Mouse (Mus musculus) limb, embryonic 15.5 days (tissue): ENCODE measurements at regions not wholly inside any gene's neighbourhood (a gene's known extent, or its start where the extent isn't known, plus 50 kb on each side); places are given as distances from the start of the nearest gene placed in this dataset.

Source experiments
- ATAC-seq: fragments of 200-750 bp; cut with Nextera tagmentation; 2 replicates; pipeline ENCODE4 v1.8.0; 2017; ENCODE audit warnings: low read depth, moderate TSS enrichment; ENCODE audit not compliant: insufficient number of reproducible peaks, low FRiP score, low TSS enrichment
- H3K27ac ChIP-seq: fragments of 300-500 bp; sonication (generic); 2 replicates; pipeline ENCODE4 v1.5.1; 2015; ENCODE audit warnings: moderate library complexity, mild to moderate bottlenecking, inconsistent platforms
- H3K27me3 ChIP-seq: fragments of 300-500 bp; sonication (generic); 2 replicates; pipeline ENCODE4 v1.6.1; 2015; ENCODE audit warnings: inconsistent platforms
- H3K36me3 ChIP-seq: fragments of 300-500 bp; sonication (generic); 2 replicates; pipeline ENCODE4 v1.6.1; 2015; ENCODE audit warnings: inconsistent platforms
- H3K4me1 ChIP-seq: fragments of 300-500 bp; sonication (generic); 2 replicates; pipeline ENCODE4 v1.6.1; 2015; ENCODE audit warnings: inconsistent platforms
- H3K4me2 ChIP-seq: fragments of 300-500 bp; sonication (generic); 2 replicates; pipeline ENCODE4 v1.6.1; 2015; ENCODE audit warnings: mild to moderate bottlenecking, inconsistent platforms
- H3K4me3 ChIP-seq: fragments of 300-500 bp; sonication (generic); 2 replicates; pipeline ENCODE4 v1.5.1; 2015; ENCODE audit warnings: mild to moderate bottlenecking, inconsistent platforms
- H3K9ac ChIP-seq: fragments of 300-500 bp; sonication (generic); 2 replicates; pipeline ENCODE4 v1.6.1; 2015; ENCODE audit warnings: inconsistent platforms
- H3K9me3 ChIP-seq: fragments of 300-500 bp; sonication (generic); 2 replicates; pipeline ENCODE4 v1.6.1; 2016; ENCODE audit warnings: inconsistent platforms
- WGBS: fragments of 180-500 bp; shearing (Covaris S2); methylation state at CpG from one replicate; pipeline ENCODE4 v1.1.7; 2015; 5-methylcytosine and 5-hydroxymethylcytosine counted together

DNA sequence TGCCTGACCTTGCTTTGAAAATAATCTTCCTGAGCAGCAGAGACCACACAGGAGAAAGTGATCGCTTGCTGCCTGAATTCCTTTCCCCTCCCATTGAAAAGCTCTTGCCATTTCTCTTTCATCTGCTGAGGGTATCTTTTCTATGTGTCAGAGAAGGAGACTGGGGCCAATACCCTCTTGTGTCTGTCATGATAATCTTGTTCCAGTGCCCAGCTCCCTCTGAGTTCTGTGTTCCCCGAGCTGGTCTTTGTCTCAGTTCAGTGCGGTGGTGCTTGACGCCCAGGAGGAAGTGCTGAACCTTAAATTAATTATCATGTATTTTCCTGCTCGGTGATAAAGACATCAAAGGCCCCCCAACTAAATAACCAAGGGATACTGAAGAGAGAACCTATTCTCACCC, 475.4 kb downstream of the Fgf9 start:
- Histone ChIP-seq H3K4me3 (no peak overlapping the region), H3K36me3 (no peaks in the 10 kb centered on the region), H3K4me2 (no peak overlapping the region), H3K27me3 (no peaks in the 10 kb centered on the region), H3K4me1 (no peaks in the 10 kb centered on the region), H3K9me3 (no peaks in the 10 kb centered on the region), H3K27ac (no peak overlapping the region), H3K9ac (no peak overlapping the region)
- ATAC-seq, result no peak
- WGBS, result 32% methylated on average over 5 of the region's 5 CpGs

DNA sequence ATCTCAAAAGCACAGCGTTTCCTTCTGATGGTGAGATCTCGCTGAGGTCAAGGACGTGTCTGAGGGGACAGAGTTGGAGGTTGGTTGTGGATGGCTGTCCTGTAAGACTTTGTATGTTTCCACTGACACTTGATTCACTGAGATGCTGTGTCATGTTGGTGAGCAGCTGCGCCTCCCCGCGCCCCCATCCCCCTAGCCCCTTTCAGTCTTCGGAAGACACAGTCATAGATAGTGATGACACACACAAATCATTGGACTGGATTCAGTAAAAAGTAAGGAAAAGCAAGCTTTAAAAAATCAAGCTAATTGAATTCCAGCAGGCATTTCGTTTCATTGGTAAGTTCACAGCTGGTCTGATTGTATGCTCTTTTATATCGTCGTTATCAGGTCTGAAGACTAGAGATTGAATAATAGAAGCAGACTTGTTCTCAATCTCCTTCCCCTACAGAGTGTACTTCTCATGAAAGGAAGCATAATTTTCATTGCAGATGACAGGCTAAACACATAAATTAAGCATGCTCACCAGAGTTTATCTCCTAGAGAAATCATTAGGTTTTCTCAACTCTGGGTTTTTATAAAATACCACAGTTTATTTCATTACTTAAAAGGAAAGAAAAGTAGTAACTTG, 472.9 kb downstream of the Fgf9 start:
- H3K4me1 ChIP-seq, result no peaks in the 10 kb centered on the region
- H3K9me3 ChIP-seq, result no peaks in the 10 kb centered on the region
- H3K4me3 ChIP-seq, result no peak overlapping the region
- no peak for ATAC-seq
- H3K27me3 ChIP-seq, result no peaks in the 10 kb centered on the region
- no peaks in the 10 kb centered on the region for H3K36me3 ChIP-seq
- H3K4me2 ChIP-seq, result no peak overlapping the region
- WGBS, result 83% methylated on average over 10 of the region's 10 CpGs
- no peak overlapping the region for H3K9ac ChIP-seq
- no peak overlapping the region for H3K27ac ChIP-seq

DNA sequence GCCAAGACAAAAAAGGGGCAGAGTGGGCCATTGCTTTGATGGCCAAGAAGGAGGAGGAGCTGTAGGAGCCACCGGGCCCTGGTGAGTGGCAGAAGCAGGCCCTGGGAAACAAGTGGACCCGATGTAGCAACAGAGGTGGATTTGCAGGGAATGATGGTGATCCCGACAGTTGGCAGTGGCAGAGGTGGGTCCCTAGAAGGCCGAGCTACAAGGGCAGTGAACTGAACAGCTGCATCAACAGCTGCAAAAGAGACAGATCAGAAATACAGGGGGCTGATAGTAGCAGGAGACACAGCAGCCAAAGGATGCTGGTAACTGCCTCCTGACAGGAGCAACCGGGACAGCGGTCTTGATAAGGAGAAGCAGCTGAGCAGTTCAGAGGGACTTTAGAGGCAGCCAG, 467.8 kb downstream of the Fgf9 start:
- Histone ChIP-seq H3K4me2 (no peak overlapping the region), H3K27me3 (no peaks in the 10 kb centered on the region), H3K36me3 (no peaks in the 10 kb centered on the region), H3K4me1 (no peaks in the 10 kb centered on the region), H3K27ac (no peak overlapping the region), H3K4me3 (no peak overlapping the region), H3K9me3 (no peaks in the 10 kb centered on the region), H3K9ac (no peak overlapping the region)
- peak; percentile 40; the same call in 1 of the 2 replicates for ATAC-seq
- WGBS, result 61% methylated on average over 6 of the region's 6 CpGs

DNA sequence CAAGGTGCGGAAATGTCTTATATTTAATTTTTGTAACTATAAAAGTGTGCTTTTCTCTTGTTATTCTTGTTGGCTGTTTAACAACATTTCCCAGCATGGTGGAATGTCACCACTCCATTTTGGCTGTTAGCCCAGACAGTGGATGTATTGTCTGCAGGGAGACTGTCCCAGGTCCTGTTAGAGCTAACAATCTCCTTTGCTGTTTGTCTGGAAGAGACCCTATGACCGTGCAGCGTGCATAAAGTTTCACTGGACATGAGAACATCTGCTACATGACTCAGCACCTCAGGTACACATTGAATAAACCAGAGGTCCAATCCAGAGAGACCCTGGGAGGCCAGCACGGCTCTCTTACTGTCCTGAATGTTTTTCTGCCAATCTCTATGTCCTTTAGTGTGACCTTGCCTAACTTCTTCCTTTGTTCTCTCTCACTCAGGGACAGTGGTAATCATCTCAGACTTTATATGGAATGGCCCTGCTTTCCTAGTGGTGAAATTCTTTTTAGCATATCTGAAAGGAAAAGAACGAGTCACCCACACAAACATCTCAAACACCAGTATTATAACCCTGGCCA, 450.7 kb downstream of the Fgf9 start:
- no peak overlapping the region for H3K27ac ChIP-seq
- no peak overlapping the region for H3K9ac ChIP-seq
- H3K4me1 ChIP-seq, result no peaks in the 10 kb centered on the region; the same call in 1 of the 2 replicates
- no peak for ATAC-seq
- no peaks in the 10 kb centered on the region for H3K36me3 ChIP-seq
- 49% methylated on average over 5 of the region's 5 CpGs for WGBS
- no peaks in the 10 kb centered on the region for H3K9me3 ChIP-seq
- H3K4me2 ChIP-seq, result no peak overlapping the region
- H3K4me3 ChIP-seq, result no peak overlapping the region
- H3K27me3 ChIP-seq, result no peaks in the 10 kb centered on the region

DNA sequence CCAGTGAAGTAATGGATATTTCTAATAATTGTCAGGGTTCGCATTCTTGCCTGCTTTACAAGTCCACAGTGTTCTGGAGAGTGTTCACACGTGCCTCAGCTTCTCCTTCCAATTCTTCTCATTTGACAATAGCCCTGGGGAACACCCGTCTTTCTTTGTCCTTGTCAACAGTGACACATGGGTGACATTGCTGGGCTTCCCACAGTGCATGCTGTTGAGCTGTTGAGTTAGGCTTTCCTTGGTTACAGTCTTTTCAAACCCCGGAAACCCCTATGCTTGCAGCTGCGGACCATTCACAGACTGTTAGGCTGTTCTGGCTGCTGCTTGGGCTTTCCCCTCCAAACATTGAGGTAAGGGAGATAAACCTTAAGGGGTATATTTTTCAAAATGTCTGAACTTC, 450.0 kb downstream of the Fgf9 start:
- H3K36me3 ChIP-seq, result no peaks in the 10 kb centered on the region
- H3K27ac ChIP-seq, result no peak overlapping the region
- H3K9me3 ChIP-seq, result no peaks in the 10 kb centered on the region
- H3K27me3 ChIP-seq, result no peaks in the 10 kb centered on the region
- no peaks in the 10 kb centered on the region; the same call in 1 of the 2 replicates for H3K4me1 ChIP-seq
- H3K9ac ChIP-seq, result no peak overlapping the region
- no peak overlapping the region for H3K4me3 ChIP-seq
- ATAC-seq, result no peak
- 65% methylated on average over 5 of the region's 5 CpGs for WGBS
- no peak overlapping the region for H3K4me2 ChIP-seq

DNA sequence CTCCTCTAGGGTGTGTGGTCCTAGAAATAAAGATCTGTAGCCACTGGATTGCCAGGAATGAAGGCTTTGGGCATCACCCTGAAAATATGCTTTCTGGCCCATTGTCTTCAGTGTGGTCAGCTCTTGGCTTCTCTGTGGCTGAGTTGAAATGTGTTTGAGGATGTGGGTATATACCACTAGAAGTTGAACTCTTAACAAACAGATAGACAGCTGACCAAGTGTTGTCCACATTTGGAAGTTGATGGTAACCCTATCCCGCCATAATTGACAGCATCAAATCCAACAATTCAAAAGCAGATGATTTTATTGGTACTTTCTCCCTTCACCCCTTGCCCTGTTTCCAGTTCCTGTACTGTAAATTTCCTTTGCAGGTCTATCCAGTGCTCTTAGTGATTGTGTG, 448.7 kb downstream of the Fgf9 start:
- Histone ChIP-seq H3K36me3 (no peaks in the 10 kb centered on the region), H3K4me3 (no peak overlapping the region), H3K9me3 (no peaks in the 10 kb centered on the region), H3K4me2 (no peak overlapping the region), H3K27me3 (no peaks in the 10 kb centered on the region), H3K4me1 (no peaks in the 10 kb centered on the region; the same call in 1 of the 2 replicates), H3K27ac (no peak overlapping the region), H3K9ac (no peak overlapping the region)
- 86% methylated on average over 1 of the region's 1 CpGs for WGBS
- no peak for ATAC-seq

DNA sequence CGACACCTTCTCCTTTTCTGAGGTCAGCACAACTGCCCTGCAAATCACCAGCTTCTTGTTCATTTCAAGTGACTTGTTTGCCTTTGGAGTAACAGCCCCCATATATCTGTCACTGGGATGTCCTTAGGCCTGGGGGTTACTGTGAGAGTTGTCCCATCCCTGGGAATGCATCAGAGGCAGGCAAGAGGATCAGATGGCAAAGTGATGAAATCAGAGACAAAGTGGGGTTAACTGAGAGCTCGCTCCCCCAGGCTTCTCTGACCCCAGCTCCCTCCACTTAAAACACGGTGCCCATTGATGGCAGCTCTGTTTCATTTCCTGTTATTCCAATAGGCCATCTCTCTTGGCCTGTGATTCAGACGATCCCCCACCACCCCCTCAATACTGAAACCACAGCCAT, 446.2 kb downstream of the Fgf9 start:
- Histone ChIP-seq H3K9ac (no peak overlapping the region), H3K9me3 (no peaks in the 10 kb centered on the region), H3K27me3 (no peaks in the 10 kb centered on the region), H3K4me3 (no peak overlapping the region), H3K36me3 (no peaks in the 10 kb centered on the region), H3K4me2 (no peak overlapping the region), H3K27ac (no peak overlapping the region), H3K4me1 (peaks cover 2% of the 10 kb centered on the region; the same call in 1 of the 2 replicates)
- no peak for ATAC-seq
- WGBS, result 34% methylated on average over 4 of the region's 4 CpGs

DNA sequence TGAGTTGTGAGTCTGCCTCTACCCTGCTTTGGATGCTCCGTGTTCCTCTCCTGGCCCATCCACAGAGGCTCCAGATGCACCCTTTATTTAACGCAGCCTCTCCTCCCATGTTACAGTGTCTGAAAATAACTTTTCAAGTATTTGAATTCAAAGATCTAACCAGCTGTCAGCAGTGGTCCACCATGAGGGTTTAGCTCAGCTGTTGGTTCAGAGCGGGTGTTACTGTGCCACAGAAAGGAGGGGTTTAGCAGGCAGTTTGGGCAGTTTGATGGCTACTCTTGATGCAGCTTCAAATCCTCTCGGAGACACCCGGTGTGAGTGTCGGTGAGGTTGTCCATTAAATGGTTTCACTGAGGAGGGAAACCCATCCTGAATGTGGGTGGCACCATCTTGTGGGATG, 441.8 kb downstream of the Fgf9 start:
- H3K27me3 ChIP-seq, result no peaks in the 10 kb centered on the region
- H3K9ac ChIP-seq, result no peak overlapping the region
- WGBS, result 85% methylated on average over 6 of the region's 6 CpGs
- H3K4me2 ChIP-seq, result no peak overlapping the region
- H3K9me3 ChIP-seq, result no peaks in the 10 kb centered on the region
- H3K4me3 ChIP-seq, result no peak overlapping the region
- H3K4me1 ChIP-seq, result peaks cover 10% of the 10 kb centered on the region; the same call in 1 of the 2 replicates
- no peak overlapping the region for H3K27ac ChIP-seq
- no peaks in the 10 kb centered on the region for H3K36me3 ChIP-seq
- ATAC-seq, result no peak

DNA sequence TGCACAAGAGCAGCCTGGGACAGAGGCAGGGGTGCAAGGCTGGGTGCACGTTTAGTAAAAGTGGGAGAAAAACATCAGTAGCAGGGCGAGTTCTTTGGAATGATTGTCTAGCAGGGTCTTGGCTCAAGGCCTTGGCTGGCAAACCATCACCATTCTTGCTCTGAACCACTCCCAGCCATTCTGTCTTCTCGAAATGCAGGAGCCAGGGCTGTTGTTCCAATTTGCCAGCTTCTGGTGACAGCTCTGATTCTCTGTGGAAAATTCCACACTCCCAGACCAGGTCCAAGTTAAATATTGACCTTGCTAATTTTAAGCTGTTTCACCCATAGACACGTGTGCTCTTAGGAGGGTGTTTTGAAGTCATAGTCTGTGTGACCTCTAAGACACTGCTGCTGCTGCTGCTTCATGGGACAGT, 441.2 kb downstream of the Fgf9 start:
- Histone ChIP-seq H3K9me3 (no peaks in the 10 kb centered on the region), H3K4me1 (peaks cover 10% of the 10 kb centered on the region; the same call in 1 of the 2 replicates), H3K36me3 (no peaks in the 10 kb centered on the region), H3K27me3 (no peaks in the 10 kb centered on the region), H3K4me2 (no peak overlapping the region), H3K4me3 (no peak overlapping the region), H3K27ac (no peak overlapping the region), H3K9ac (no peak overlapping the region)
- no peak for ATAC-seq
- 57% methylated on average over 4 of the region's 4 CpGs for WGBS

DNA sequence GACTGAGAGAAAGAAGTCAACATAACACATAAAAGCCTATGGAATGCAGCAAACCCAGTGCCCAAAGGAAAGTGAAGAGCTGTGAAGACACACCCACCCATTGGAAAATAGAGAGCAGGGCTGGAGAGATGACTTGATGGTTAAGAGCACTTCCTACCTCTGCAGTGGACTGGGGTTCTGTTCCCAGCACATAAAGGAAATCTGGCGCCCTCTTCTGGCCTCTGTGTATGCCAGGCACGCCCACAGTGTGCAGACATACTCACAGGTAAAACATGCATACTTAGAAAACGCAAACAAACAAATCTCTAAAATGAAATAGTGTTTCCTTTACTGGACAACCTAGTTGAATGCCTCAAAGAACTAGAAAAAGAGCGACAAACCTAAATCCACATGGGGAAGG, 440.4 kb downstream of the Fgf9 start:
- H3K27ac ChIP-seq, result no peak overlapping the region
- WGBS, result 76% methylated on average over 4 of the region's 4 CpGs
- H3K4me2 ChIP-seq, result no peak overlapping the region
- no peaks in the 10 kb centered on the region for H3K9me3 ChIP-seq
- H3K36me3 ChIP-seq, result no peaks in the 10 kb centered on the region
- no peak for ATAC-seq
- no peak overlapping the region for H3K4me3 ChIP-seq
- H3K9ac ChIP-seq, result no peak overlapping the region
- H3K4me1 ChIP-seq, result peaks cover 10% of the 10 kb centered on the region; the same call in 1 of the 2 replicates
- H3K27me3 ChIP-seq, result no peaks in the 10 kb centered on the region

DNA sequence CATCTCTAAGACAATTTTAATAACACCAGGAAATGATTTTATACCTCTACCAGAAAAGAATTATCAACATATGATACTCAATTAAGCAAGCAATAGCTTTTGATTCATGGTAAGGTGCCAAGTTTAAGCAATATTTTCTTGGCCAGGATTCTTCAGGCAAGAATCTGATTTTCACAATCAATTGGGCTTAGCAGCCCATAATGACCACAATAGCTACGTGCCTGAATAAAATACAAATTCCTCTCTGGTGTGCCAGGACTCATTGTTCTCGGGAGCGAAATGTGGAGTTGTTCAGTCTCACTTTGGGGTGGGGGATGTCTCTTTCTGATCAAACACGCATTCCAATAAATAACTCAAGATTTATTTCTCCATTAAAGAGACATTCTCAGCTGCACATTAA, 438.8 kb downstream of the Fgf9 start:
- no peaks in the 10 kb centered on the region for H3K9me3 ChIP-seq
- H3K9ac ChIP-seq, result no peak overlapping the region
- no peak overlapping the region for H3K4me3 ChIP-seq
- no peak for ATAC-seq
- 50% methylated on average over 4 of the region's 4 CpGs for WGBS
- H3K36me3 ChIP-seq, result no peaks in the 10 kb centered on the region
- H3K4me1 ChIP-seq, result peaks cover 13% of the 10 kb centered on the region; the same call in 1 of the 2 replicates
- no peak overlapping the region for H3K4me2 ChIP-seq
- no peak overlapping the region for H3K27ac ChIP-seq
- no peaks in the 10 kb centered on the region for H3K27me3 ChIP-seq

DNA sequence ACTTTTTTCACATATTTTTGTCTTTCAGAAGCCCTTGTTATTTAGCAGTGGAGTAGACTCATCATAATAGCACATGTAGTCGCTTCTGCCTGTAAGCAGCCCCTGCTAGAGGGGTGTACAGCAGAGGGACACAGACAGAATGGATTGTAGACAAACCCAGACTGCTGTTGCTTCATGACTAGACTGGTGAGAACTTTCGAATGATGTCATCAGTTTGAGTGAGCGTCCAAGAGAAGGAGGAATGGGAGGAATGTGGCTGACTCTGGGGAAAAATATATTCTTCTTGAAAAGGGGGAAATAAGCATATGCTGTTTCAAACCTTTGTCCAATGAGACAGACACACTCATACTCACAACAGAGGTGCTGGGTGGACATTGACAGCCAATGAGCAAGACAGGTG, 436.1 kb downstream of the Fgf9 start:
- no peak for ATAC-seq
- 56% methylated on average over 3 of the region's 3 CpGs for WGBS

More for the DNA sequence above, 436.1 kb downstream of the Fgf9 start:
- H3K9ac ChIP-seq, result no peak overlapping the region
- H3K27me3 ChIP-seq, result no peaks in the 10 kb centered on the region
- peaks cover 12% of the 10 kb centered on the region; the same call in 1 of the 2 replicates for H3K4me1 ChIP-seq
- no peak overlapping the region for H3K4me3 ChIP-seq
- H3K27ac ChIP-seq, result no peak overlapping the region
- no peaks in the 10 kb centered on the region for H3K36me3 ChIP-seq
- no peaks in the 10 kb centered on the region for H3K9me3 ChIP-seq
- H3K4me2 ChIP-seq, result no peak overlapping the region
